Mouse (Mus musculus): ENCODE data around the gene Tcf25. TPM values are rescaled to one million over a fixed set of nuclear protein-coding genes. Genes with fewer than 3 reads are reported as not detected.
"Not testable (repeated sequence)": the region's sequence is repeated elsewhere in the genome, so short reads cannot be mapped to it uniquely, and the experiment has no call there.

Tcf25 gene
- polyA plus RNA-seq, 1 experiment from 2014 or later = 136 TPM

- not testable (repeated sequence) for H3K4me3 ChIP-seq; ATAC-seq (ENCODE audit: extremely low read depth, insufficient number of reproducible peaks, low FRiP score, low TSS enrichment); H3K4me2 ChIP-seq; H3K27me3 ChIP-seq (replicated peaks); H3K4me1 ChIP-seq; H3K27ac ChIP-seq (replicated peaks); H3K9ac ChIP-seq; H3K36me3 ChIP-seq
- H3K9me3 ChIP-seq = peaks cover 50% of the 10 kb centered on the region
- whole genome bisulfite sequencing = 93% methylated on average over 47 of the region's 47 CpGs
These were observed 59.9 kb downstream of the Tcf25 start for GRCm38 (mm10) chr8:123433241-123433974.

DNA sequence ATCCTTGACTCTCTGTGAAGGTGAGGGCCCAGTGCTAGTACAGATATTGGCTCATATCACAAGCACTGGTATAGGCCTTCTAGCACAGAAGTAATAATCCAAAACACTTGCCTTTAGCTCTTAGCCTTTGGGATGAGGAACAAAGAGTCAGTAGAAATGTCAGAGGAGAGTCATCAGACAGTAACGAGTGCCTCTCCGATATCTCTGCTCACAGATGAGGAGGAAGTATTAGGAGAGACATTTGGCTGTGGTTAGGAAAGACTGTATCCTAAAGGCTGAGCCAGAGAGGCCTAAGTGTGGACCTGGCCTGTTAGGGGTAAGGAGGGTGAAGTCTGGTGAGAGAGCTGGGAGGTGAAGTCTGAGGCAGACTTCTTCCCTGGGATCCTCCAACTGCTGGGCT, 68.2 kb downstream of the Tcf25 start:
- H3K4me2 ChIP-seq = no peak overlapping the region
- WGBS = 75% methylated on average over 2 of the region's 2 CpGs
- peaks cover 24% of the 10 kb centered on the region for H3K4me1 ChIP-seq

DNA sequence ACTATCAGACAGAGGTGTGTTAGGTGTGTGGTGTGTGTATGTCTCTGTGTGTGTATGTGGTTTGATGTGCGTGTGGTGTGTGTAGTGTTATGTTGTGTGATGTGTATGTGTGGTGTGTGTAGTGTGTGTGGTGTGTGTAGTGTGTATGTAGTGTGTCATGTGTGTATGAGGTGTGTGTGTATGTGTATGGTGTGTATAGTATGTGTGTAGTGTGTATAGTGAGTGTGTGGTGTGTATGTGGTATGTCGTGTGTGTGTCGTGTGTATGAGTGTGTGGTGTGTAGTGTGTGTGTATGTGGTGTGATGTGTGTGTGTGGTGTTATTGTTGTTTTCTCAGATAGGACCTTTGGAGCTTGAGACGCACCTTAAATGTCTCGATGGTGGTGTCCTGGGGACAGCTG, 68.8 kb downstream of the Tcf25 start:
- Histone ChIP-seq H3K9me3 (no peaks in the 10 kb centered on the region), H3K4me3 (peak overlapping the region; percentile 76; the same call in 1 of the 2 replicates), H3K27ac (replicated peaks) (no peak overlapping the region), H3K9ac (no peak overlapping the region), H3K27me3 (replicated peaks) (no peaks in the 10 kb centered on the region), H3K4me1 (peaks cover 29% of the 10 kb centered on the region), H3K4me2 (peak overlapping the region; percentile 77), H3K36me3 (no peaks in the 10 kb centered on the region)
- no peak for ATAC-seq (ENCODE audit: extremely low read depth, insufficient number of reproducible peaks, low FRiP score, low TSS enrichment)
- 85% methylated on average over 5 of the region's 5 CpGs for WGBS

More for the DNA sequence above, 68.2 kb downstream of the Tcf25 start:
- no peaks in the 10 kb centered on the region for H3K9me3 ChIP-seq
- H3K9ac ChIP-seq = no peak overlapping the region
- H3K27ac ChIP-seq (replicated peaks) = no peak overlapping the region
- no peak overlapping the region for H3K4me3 ChIP-seq
- ATAC-seq (ENCODE audit: extremely low read depth, insufficient number of reproducible peaks, low FRiP score, low TSS enrichment) = no peak
- no peaks in the 10 kb centered on the region for H3K36me3 ChIP-seq
- H3K27me3 ChIP-seq (replicated peaks) = no peaks in the 10 kb centered on the region

DNA sequence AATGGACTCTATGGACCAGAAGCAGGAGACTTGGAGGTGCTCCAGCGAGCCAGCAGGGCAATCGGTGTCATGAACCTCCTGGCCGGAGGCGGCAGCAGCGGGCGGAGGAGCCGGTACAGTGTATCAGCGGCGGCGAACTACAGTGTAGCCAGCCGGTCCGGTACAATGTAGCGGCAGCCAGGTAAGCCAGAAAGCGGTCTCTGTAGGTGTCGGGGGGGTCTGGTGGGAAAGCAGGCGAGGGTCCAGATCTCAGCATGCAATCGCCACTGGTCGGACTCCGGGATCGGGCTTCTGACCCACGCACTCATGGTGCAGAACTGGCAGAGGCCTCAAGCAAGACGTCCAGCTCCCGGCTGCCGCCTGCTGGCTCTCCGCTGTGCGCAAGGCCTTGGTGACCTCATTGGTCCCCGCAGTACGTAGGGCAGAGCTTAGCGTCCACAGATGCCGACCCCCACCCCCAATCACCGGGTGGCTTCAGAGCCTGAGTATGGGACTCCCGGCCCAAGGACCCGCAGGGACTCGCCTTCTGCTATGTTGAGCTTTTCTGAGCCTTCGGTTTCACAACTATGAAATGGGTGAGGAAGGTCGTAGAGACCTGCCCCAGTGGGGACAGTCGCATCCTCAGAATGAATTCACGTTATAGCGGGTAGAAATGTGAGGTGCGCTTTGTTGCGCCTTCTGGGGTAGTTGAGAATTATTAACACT, 69.5 kb downstream of the Tcf25 start:
- ATAC-seq (ENCODE audit: extremely low read depth, insufficient number of reproducible peaks, low FRiP score, low TSS enrichment) = peak; percentile 82; the same call in 1 of the 2 replicates
- 2% methylated on average over 41 of the region's 41 CpGs for WGBS
- H3K27me3 ChIP-seq (replicated peaks) = no peaks in the 10 kb centered on the region
- H3K27ac ChIP-seq (replicated peaks) = peak overlapping the region; percentile 78
- no peaks in the 10 kb centered on the region for H3K9me3 ChIP-seq
- no peaks in the 10 kb centered on the region for H3K36me3 ChIP-seq
- peak overlapping the region; percentile 77 for H3K4me2 ChIP-seq
- peaks cover 32% of the 10 kb centered on the region for H3K4me1 ChIP-seq
- H3K9ac ChIP-seq = peak overlapping the region; percentile 90
- H3K4me3 ChIP-seq = peak overlapping the region; percentile 76

DNA sequence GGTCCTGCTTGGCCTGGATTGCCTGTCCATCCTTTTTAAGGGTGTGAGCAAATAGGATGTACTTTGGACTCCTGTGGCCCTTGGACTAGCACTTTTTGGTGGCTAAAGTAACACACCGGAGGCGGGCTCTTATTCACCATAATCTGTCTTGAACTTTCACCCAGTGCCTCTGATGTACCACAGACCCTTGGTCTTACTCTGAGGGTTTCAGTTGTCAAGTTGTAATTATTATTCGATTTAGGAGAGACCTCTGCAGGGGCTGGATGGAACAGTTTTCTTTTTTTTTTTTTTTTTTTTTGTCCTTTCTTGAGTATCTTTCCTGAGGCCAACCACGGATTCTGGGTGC, 70.0 kb downstream of the Tcf25 start:
- Histone ChIP-seq H3K36me3 (no peaks in the 10 kb centered on the region), H3K4me2 (peak overlapping the region; percentile 77), H3K9me3 (no peaks in the 10 kb centered on the region), H3K9ac (peak overlapping the region; percentile 90), H3K4me1 (peaks cover 32% of the 10 kb centered on the region), H3K27me3 (replicated peaks) (no peaks in the 10 kb centered on the region), H3K27ac (replicated peaks) (peak overlapping the region; percentile 78), H3K4me3 (peak overlapping the region; percentile 76)
- no peak for ATAC-seq (ENCODE audit: extremely low read depth, insufficient number of reproducible peaks, low FRiP score, low TSS enrichment)
- 33% methylated on average over 4 of the region's 4 CpGs for WGBS

GRCm38 (mm10) chr8:123444131-123444530, 70.6 kb downstream of the Tcf25 start:
- 87% methylated on average over 6 of the region's 6 CpGs for WGBS
- peaks cover 32% of the 10 kb centered on the region for H3K4me1 ChIP-seq
- H3K9me3 ChIP-seq = no peaks in the 10 kb centered on the region
- H3K9ac ChIP-seq = peak overlapping the region; percentile 90; the same call in 1 of the 2 replicates
- no peak overlapping the region for H3K4me3 ChIP-seq
- no peak overlapping the region for H3K27ac ChIP-seq (replicated peaks)
- no peak for ATAC-seq (ENCODE audit: extremely low read depth, insufficient number of reproducible peaks, low FRiP score, low TSS enrichment)
- peaks cover 2% of the 10 kb centered on the region for H3K36me3 ChIP-seq
- H3K4me2 ChIP-seq = peak overlapping the region; percentile 77
- H3K27me3 ChIP-seq (replicated peaks) = no peaks in the 10 kb centered on the region

GRCm38 (mm10) chr8:123445981-123446380, 72.4 kb downstream of the Tcf25 start:
- WGBS = 65% methylated on average over 10 of the region's 10 CpGs
- Histone ChIP-seq H3K4me1 (peaks cover 32% of the 10 kb centered on the region), H3K9ac (peak overlapping the region; percentile 28; the same call in 1 of the 2 replicates), H3K9me3 (no peaks in the 10 kb centered on the region), H3K27ac (replicated peaks) (peak overlapping the region; percentile 68; the same call in 1 of the 2 replicates), H3K27me3 (replicated peaks) (no peaks in the 10 kb centered on the region), H3K4me2 (no peak overlapping the region), H3K36me3 (peaks cover 16% of the 10 kb centered on the region), H3K4me3 (no peak overlapping the region)
- no peak for ATAC-seq (ENCODE audit: extremely low read depth, insufficient number of reproducible peaks, low FRiP score, low TSS enrichment)

DNA sequence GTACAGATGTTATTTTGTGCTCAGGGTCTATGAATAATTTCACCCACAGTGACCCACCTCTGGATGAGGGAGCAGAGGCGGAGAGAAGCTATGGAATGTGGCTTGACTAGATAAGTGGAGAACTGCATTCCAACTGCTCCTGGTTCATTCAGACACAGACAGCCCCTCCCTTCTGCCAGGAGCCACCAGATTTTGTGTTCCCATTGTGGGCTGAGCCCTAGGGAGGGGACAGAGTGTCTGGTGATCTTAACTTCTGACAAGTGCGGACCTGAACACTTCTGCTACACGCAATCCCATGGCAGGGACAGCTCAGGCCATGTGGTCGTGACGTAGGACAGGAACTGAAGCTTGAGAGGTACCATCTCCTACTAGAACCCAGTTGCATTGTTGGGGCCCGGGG, 73.2 kb downstream of the Tcf25 start:
- no peak for ATAC-seq (ENCODE audit: extremely low read depth, insufficient number of reproducible peaks, low FRiP score, low TSS enrichment)
- no peaks in the 10 kb centered on the region for H3K9me3 ChIP-seq
- H3K27ac ChIP-seq (replicated peaks) = peak overlapping the region; percentile 68
- H3K9ac ChIP-seq = no peak overlapping the region
- 50% methylated on average over 6 of the region's 6 CpGs for WGBS
- peaks cover 24% of the 10 kb centered on the region for H3K36me3 ChIP-seq
- H3K27me3 ChIP-seq (replicated peaks) = no peaks in the 10 kb centered on the region
- no peak overlapping the region for H3K4me3 ChIP-seq
- H3K4me2 ChIP-seq = no peak overlapping the region
- H3K4me1 ChIP-seq = peaks cover 32% of the 10 kb centered on the region

GRCm38 (mm10) chr8:123450783-123451182, 77.2 kb downstream of the Tcf25 start:
- Histone ChIP-seq H3K4me1 (peaks cover 19% of the 10 kb centered on the region), H3K36me3 (peaks cover 62% of the 10 kb centered on the region)
- WGBS = 82% methylated on average over 5 of the region's 5 CpGs

DNA sequence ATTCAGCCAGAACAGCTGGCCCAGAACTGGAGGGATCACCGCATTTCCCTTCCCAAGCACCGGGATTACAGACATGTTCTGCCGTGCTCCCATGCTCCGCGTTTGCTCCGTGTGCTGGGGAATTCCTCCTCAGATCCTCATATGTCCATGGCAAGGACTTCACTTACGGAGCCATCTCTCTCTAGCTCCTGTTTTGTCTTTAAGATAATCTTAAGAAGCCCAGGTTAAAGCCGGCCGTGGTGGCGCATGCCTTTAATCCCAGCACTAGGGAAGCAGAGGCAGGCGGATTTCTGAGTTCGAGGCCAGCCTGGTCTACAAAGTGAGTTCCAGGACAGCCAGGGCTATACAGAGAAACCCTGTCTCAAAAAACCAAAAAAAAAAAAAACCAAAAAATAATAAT, 78.2 kb downstream of the Tcf25 start:
- H3K4me3 ChIP-seq; H3K4me2 ChIP-seq; ATAC-seq (ENCODE audit: extremely low read depth, insufficient number of reproducible peaks, low FRiP score, low TSS enrichment); H3K4me1 ChIP-seq; H3K27me3 ChIP-seq (replicated peaks); H3K27ac ChIP-seq (replicated peaks); H3K9me3 ChIP-seq; H3K9ac ChIP-seq: not testable (repeated sequence)
- H3K36me3 ChIP-seq = peaks cover 72% of the 10 kb centered on the region
- WGBS = 91% methylated on average over 12 of the region's 12 CpGs

More at GRCm38 (mm10) chr8:123450783-123451182, 77.2 kb downstream of the Tcf25 start:
- Histone ChIP-seq H3K27me3 (replicated peaks) (no peaks in the 10 kb centered on the region), H3K4me3 (no peak overlapping the region), H3K9ac (no peak overlapping the region), H3K27ac (replicated peaks) (no peak overlapping the region), H3K4me2 (no peak overlapping the region), H3K9me3 (no peaks in the 10 kb centered on the region)
- ATAC-seq (ENCODE audit: extremely low read depth, insufficient number of reproducible peaks, low FRiP score, low TSS enrichment) = no peak

DNA sequence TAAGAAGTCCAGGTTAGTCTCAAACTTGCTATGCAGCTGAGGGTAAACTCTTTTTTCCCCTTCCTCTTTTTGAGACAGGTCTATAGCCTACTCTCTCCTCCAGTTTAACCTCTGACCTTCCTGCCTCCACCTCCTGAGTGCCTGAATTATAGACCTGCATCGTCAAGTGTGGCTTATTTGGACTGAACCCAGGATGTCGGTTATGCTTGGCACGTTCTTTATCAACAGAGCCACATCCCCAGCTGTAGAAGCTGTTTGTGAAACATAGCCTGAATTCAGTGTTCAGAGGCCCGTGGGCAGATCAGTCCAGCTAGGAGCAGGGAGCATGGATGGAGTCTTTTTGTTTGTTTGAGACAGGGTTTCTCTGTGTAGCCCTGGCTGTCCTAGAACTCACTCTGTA, 78.6 kb downstream of the Tcf25 start:
- Histone ChIP-seq H3K4me2 (no peak overlapping the region), H3K9me3 (no peaks in the 10 kb centered on the region), H3K27ac (replicated peaks) (no peak overlapping the region), H3K4me3 (no peak overlapping the region), H3K9ac (no peak overlapping the region), H3K4me1 (peaks cover 5% of the 10 kb centered on the region), H3K27me3 (replicated peaks) (no peaks in the 10 kb centered on the region), H3K36me3 (peaks cover 76% of the 10 kb centered on the region)
- WGBS = 67% methylated on average over 4 of the region's 4 CpGs
- no peak for ATAC-seq (ENCODE audit: extremely low read depth, insufficient number of reproducible peaks, low FRiP score, low TSS enrichment)
